Mouse (Mus musculus): Measurements from ENCODE around the gene Chpf2. TPM values are rescaled to one million over a fixed set of nuclear protein-coding genes. Genes with fewer than 3 reads are reported as not detected.

Gene Chpf2
- polyA plus RNA-seq, 1 experiment from 2014 or later, result 12.2 TPM

DNA sequence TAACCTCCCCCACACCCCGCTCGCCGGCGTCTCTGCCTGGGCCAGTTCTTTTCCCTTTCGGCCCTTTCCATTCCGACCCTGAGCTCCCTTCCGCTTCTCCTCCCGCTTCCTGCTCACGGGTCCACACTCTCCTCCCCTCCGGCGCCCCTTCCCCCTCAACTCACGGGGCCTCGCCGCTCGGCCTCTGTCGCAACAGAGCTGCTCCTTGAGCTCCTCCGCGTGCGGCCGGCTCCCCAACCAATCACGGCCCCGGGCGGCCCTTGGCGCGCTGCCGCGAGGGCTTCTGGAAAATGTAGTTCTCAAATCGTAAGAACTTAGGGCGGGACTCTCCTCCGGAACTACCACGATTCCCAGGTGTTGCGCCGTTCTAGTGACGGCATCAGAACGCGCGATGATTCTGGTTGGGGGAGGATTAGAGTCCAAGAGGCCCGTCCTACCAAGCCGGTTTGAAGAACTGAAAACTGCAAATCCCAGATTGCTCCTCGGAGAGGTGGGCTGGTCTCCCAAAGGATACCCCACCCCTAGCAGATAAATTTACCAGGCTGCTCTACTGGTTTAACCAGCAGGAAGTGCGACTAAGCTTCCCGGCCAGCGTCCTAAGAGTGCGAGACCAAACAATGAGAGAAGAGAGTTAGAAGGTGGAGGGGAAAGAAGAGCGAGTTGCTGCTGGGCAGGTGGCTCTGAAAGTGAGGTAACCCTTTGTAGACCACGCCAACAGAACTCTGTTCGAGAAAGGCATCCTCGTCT lies 9.2 kb upstream of the Chpf2 start, which contains the start of gene Abcf2:
TSS of gene Abcf2 (minus strand) at position 285 of the 747 bp plus-strand sequence.
- H3K4me3 ChIP-seq (ENCODE audit: low read depth, low read length), result peak within 1 kb of the TSS; percentile 66
- under 1% methylated on average over 48 of the region's 48 CpGs for WGBS
- no peaks in the 10 kb centered on the region for H3K27me3 ChIP-seq (ENCODE audit: insufficient read depth, low read length)
- no peaks in the 10 kb centered on the region for H3K9me3 ChIP-seq (ENCODE audit: low read depth, low read length)
- H3K4me2 ChIP-seq, result peak within 1 kb of the TSS; percentile 74
- TF ChIP-seq CTCF (IDR thresholded peaks at IDR 0.05; ENCODE audit: low read depth), result no peak
- peaks cover 5% of the 10 kb centered on the region; the same call in 1 of the 2 replicates for H3K4me1 ChIP-seq (ENCODE audit: insufficient read depth)
- ATAC-seq (ENCODE audit: insufficient read depth) (peak; percentile 97), DNase-seq (peak; percentile 100)
- peak within 1 kb of the TSS; percentile 60 for H3K9ac ChIP-seq
- peak within 1 kb of the TSS; percentile 90 for H3K27ac ChIP-seq (ENCODE audit: low read depth)
- H3K36me3 ChIP-seq (ENCODE audit: insufficient read depth), result peaks cover 28% of the 10 kb centered on the region

- H3K9me3 ChIP-seq (ENCODE audit: low read depth, low read length), result no peaks in the 10 kb centered on the region
- H3K36me3 ChIP-seq (ENCODE audit: insufficient read depth), result peaks cover 18% of the 10 kb centered on the region
- ATAC-seq (ENCODE audit: insufficient read depth), result no peak
- H3K27ac ChIP-seq (ENCODE audit: low read depth), result peak overlapping the region; percentile 90
- peaks cover 5% of the 10 kb centered on the region; the same call in 1 of the 2 replicates for H3K4me1 ChIP-seq (ENCODE audit: insufficient read depth)
- H3K4me2 ChIP-seq, result peak overlapping the region; percentile 74
- TF ChIP-seq CTCF (IDR thresholded peaks at IDR 0.05; ENCODE audit: low read depth), result peak; percentile 3; the same call in 1 of the 2 replicates
- WGBS, result 58% methylated on average over 6 of the region's 6 CpGs
- DNase-seq, result no peak
- H3K27me3 ChIP-seq (ENCODE audit: insufficient read depth, low read length), result no peaks in the 10 kb centered on the region
- peak overlapping the region; percentile 50 for H3K9ac ChIP-seq
- H3K4me3 ChIP-seq (ENCODE audit: low read depth, low read length), result peak overlapping the region; percentile 66
Observed at GRCm38 (mm10) chr5:24578109-24578963, 8.2 kb upstream of the Chpf2 start.

GRCm38 (mm10) chr5:24586106-24586505 lies 435 bp upstream of the Chpf2 start:
- ATAC-seq (ENCODE audit: insufficient read depth) (no peak; the same call in 1 of the 2 replicates), DNase-seq (no peak)
- Histone ChIP-seq H3K4me3 (ENCODE audit: low read depth, low read length) (peak overlapping the region; percentile 76), H3K36me3 (ENCODE audit: insufficient read depth) (peaks cover 15% of the 10 kb centered on the region), H3K4me1 (ENCODE audit: insufficient read depth) (peaks cover 8% of the 10 kb centered on the region; the same call in 1 of the 2 replicates), H3K27ac (ENCODE audit: low read depth) (no peak overlapping the region), H3K27me3 (ENCODE audit: insufficient read depth, low read length) (no peaks in the 10 kb centered on the region), H3K9ac (peak overlapping the region; percentile 76), H3K9me3 (ENCODE audit: low read depth, low read length) (no peaks in the 10 kb centered on the region), H3K4me2 (peak overlapping the region; percentile 92)
- TF ChIP-seq CTCF (IDR thresholded peaks at IDR 0.05; ENCODE audit: low read depth), result no peak
- 9% methylated on average over 8 of the region's 8 CpGs for WGBS

DNA sequence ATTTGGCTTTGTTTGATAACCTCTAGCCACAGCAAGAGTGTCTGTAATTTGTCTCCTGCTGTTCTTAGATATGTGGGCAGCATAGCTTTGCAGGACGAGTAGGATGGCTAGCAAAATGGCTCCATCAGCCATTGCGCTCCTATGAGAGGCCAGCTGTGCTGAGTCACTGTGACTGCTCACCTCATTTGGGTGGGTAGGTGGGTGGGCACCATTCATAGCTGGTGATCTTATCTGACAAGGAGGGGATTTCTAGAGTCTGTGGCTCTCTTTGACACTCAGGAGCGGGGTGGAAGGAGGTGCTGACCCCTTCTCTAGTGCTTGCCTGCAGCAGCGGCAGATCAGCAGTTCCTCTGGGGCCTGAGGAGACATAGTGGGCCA lies 648 bp downstream of the Chpf2 start:
- Histone ChIP-seq H3K27me3 (ENCODE audit: insufficient read depth, low read length) (no peaks in the 10 kb centered on the region), H3K9ac (peak overlapping the region; percentile 76), H3K4me1 (ENCODE audit: insufficient read depth) (peaks cover 8% of the 10 kb centered on the region; the same call in 1 of the 2 replicates), H3K9me3 (ENCODE audit: low read depth, low read length) (no peaks in the 10 kb centered on the region), H3K4me3 (ENCODE audit: low read depth, low read length) (peak overlapping the region; percentile 76), H3K4me2 (peak overlapping the region; percentile 92), H3K27ac (ENCODE audit: low read depth) (peak overlapping the region; percentile 54; the same call in 1 of the 2 replicates), H3K36me3 (ENCODE audit: insufficient read depth) (peaks cover 25% of the 10 kb centered on the region)
- ATAC-seq (ENCODE audit: insufficient read depth), result 0 out of 2 replicates have a peak, but pooled peaks have one; percentile 15
- 11% methylated on average over 4 of the region's 4 CpGs for WGBS
- no peak for DNase-seq
- no peak for TF ChIP-seq CTCF (IDR thresholded peaks at IDR 0.05; ENCODE audit: low read depth)

DNA sequence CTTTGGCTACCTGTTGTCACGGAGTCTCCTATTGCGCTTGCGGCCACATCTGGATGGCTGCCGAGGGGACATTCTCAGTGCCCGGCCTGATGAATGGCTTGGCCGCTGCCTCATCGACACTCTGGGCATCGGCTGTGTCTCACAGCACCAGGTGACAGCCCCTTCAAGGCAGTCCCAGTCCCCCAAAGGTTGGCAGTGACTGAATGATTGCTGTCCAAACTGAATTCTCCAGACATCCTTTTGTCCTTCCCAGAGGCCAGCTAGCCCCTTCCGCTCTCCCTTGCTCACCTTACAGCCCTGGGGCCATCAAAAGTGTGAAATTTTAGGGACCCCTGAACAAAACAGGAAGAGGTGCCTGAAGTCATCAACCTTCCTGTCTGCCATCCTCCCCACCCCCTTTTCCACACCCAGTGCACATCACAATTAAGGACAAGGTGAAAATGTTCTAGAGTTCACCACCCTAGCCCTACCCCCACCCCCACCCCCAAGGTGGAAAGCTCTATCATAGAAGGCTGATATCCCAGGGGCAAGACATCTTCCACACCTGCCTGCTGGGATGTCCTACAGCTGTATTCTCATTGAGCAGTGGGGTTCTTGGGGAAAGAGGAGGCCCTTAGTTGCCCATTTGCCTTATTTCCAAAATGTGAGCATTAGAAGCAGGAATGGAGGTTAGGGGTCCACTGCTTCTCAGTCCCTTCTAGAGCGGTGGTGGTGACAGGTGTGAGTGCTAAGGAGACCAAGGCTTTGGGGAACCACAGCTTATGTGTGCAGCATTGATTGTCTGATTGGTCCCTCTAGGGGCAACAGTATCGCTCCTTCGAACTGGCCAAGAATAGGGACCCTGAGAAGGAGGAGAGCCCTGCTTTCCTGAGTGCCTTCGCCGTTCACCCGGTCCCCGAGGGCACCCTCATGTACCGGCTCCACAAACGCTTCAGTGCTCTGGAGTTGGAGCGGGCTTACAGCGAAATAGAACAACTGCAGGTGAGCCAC lies 3.3 kb downstream of the Chpf2 start:
- Histone ChIP-seq H3K27ac (ENCODE audit: low read depth) (no peak overlapping the region), H3K4me1 (ENCODE audit: insufficient read depth) (peaks cover 8% of the 10 kb centered on the region; the same call in 1 of the 2 replicates), H3K9ac (no peak overlapping the region), H3K4me3 (ENCODE audit: low read depth, low read length) (no peak overlapping the region), H3K9me3 (ENCODE audit: low read depth, low read length) (no peaks in the 10 kb centered on the region), H3K4me2 (no peak overlapping the region), H3K36me3 (ENCODE audit: insufficient read depth) (peaks cover 51% of the 10 kb centered on the region), H3K27me3 (ENCODE audit: insufficient read depth, low read length) (no peaks in the 10 kb centered on the region)
- no peak for DNase-seq
- TF ChIP-seq CTCF (IDR thresholded peaks at IDR 0.05; ENCODE audit: low read depth), result no peak
- WGBS, result 89% methylated on average over 20 of the region's 20 CpGs
- no peak for ATAC-seq (ENCODE audit: insufficient read depth)

GRCm38 (mm10) chr5:24591268-24591721 lies 4.8 kb downstream of the Chpf2 start:
- Histone ChIP-seq H3K4me1 (ENCODE audit: insufficient read depth) (peaks cover 8% of the 10 kb centered on the region; the same call in 1 of the 2 replicates), H3K4me3 (ENCODE audit: low read depth, low read length) (no peak overlapping the region), H3K27ac (ENCODE audit: low read depth) (no peak overlapping the region; the same call in 1 of the 2 replicates), H3K9ac (no peak overlapping the region), H3K36me3 (ENCODE audit: insufficient read depth) (peaks cover 56% of the 10 kb centered on the region), H3K27me3 (ENCODE audit: insufficient read depth, low read length) (no peaks in the 10 kb centered on the region), H3K9me3 (ENCODE audit: low read depth, low read length) (no peaks in the 10 kb centered on the region), H3K4me2 (peak overlapping the region; percentile 31)
- DNase-seq, result peak; percentile 31
- 38% methylated on average over 23 of the region's 23 CpGs for WGBS
- no peak for ATAC-seq (ENCODE audit: insufficient read depth)
- no peak for TF ChIP-seq CTCF (IDR thresholded peaks at IDR 0.05; ENCODE audit: low read depth)
